Mouse (Mus musculus): ENCODE data around the gene Zfhx3.

GRCm38 (mm10) chr8:108305368-108305767 lies 362.9 kb downstream of the Zfhx3 start:
- TF ChIP-seq CTCF (IDR thresholded peaks at IDR 0.05; ENCODE audit: low read depth, low read length) (no peak), EP300 (IDR thresholded peaks at IDR 0.05; ENCODE audit: insufficient read depth, low read depth, low read length) (no peak)
